Mouse (Mus musculus): ENCODE measurements around the gene Kdm5a.

Kdm5a gene

GRCm38 (mm10) chr6:120472455-120473140, 108.7 kb downstream of the Kdm5a start:
- DNase-seq: no peak

GRCm38 (mm10) chr6:120473427-120473826, 109.5 kb downstream of the Kdm5a start:
- peak; percentile 38 to 44 for DNase-seq

GRCm38 (mm10) chr6:120475288-120475687, 111.4 kb downstream of the Kdm5a start:
- no peak for DNase-seq

GRCm38 (mm10) chr6:120479302-120479701, 115.4 kb downstream of the Kdm5a start:
- DNase-seq: no peak

- no peak for DNase-seq
Measured at GRCm38 (mm10) chr6:120480361-120480760, 116.4 kb downstream of the Kdm5a start.

- peak; percentile 68 to 74 for DNase-seq
Measured at GRCm38 (mm10) chr6:120481538-120481937, 117.6 kb downstream of the Kdm5a start.

- no peak for DNase-seq
Measured at GRCm38 (mm10) chr6:120482021-120482420, 118.1 kb downstream of the Kdm5a start.

- no peak for DNase-seq
Measured at GRCm38 (mm10) chr6:120482756-120483155, 118.8 kb downstream of the Kdm5a start.

GRCm38 (mm10) chr6:120483211-120483626, 119.3 kb downstream of the Kdm5a start:
- DNase-seq: peak; percentile 78 to 82

- DNase-seq: no peak
Measured at GRCm38 (mm10) chr6:120485038-120485437, 121.1 kb downstream of the Kdm5a start.

GRCm38 (mm10) chr6:120486051-120486510, 122.2 kb downstream of the Kdm5a start:
- no peak for DNase-seq

- DNase-seq: no peak
Measured at GRCm38 (mm10) chr6:120488647-120489046, 124.7 kb downstream of the Kdm5a start.

GRCm38 (mm10) chr6:120489461-120489860, 125.5 kb downstream of the Kdm5a start:
- DNase-seq: no peak

GRCm38 (mm10) chr6:120491064-120491463, 127.1 kb downstream of the Kdm5a start:
- DNase-seq: no peak

- DNase-seq: no peak
Measured at GRCm38 (mm10) chr6:120491862-120492498, 128.1 kb downstream of the Kdm5a start.

- peak; percentile 47 to 61 for DNase-seq
Measured at GRCm38 (mm10) chr6:120492499-120493373, 128.8 kb downstream of the Kdm5a start.

GRCm38 (mm10) chr6:120493374-120494181, 129.7 kb downstream of the Kdm5a start, which contains the start of gene Tmem121b:
TSS of gene Tmem121b (minus strand) at chr6:120493807.
- DNase-seq: peak; percentile 44 to 48

Data from B cell, adult 2 months (primary cell).